Mouse (Mus musculus): Measurements from ENCODE around the gene Bin2. TPM values are rescaled to one million over a fixed set of nuclear protein-coding genes. Genes with fewer than 3 reads are reported as not detected.

Gene Bin2
- polyA plus RNA-seq, 1 experiment from 2014 or later = 16.2 TPM

DNA sequence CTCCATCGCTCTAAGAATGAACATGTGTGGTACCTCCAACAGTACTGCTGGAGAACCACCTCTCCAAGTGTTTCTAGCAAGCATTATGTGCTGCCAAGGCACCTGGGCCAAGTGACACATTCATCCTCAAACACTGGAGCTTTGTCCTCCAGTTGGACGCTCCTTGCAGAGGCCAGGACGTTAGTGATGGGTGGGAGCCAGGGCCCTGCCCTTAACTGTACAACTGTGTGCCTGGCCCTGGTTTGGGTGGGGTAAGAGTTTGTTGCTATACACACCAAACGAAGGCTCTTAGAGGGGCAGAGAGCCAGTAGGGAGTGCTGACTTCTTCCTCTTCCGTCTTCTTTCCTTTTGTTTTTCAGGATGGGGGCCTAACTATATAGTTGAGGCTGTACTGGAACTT, 31.1 kb upstream of the Bin2 start:
- WGBS (ENCODE audit: insufficient replicate concordance) = 60% methylated on average over 5 of the region's 5 CpGs
- no peak overlapping the region for H3K4me2 ChIP-seq (ENCODE audit: low read depth, low read length)
- no peaks in the 10 kb centered on the region for H3K36me3 ChIP-seq (replicated peaks; ENCODE audit: insufficient read depth, low read length)
- DNase-seq (no peak), ATAC-seq (no peak)
- H3K4me1 ChIP-seq (ENCODE audit: insufficient read depth) = peaks cover 3% of the 10 kb centered on the region; the same call in 1 of the 2 replicates
- no peak overlapping the region for H3K27ac ChIP-seq (ENCODE audit: low read depth)
- no peak overlapping the region for H3K4me3 ChIP-seq (ENCODE audit: low read depth, low read length)
- no peaks in the 10 kb centered on the region for H3K9me3 ChIP-seq (ENCODE audit: low read length)
- H3K27me3 ChIP-seq (ENCODE audit: insufficient read depth, low read length) = peaks cover 5% of the 10 kb centered on the region; the same call in 1 of the 2 replicates
- no peak overlapping the region for H3K9ac ChIP-seq (replicated peaks)
- TF ChIP-seq EP300 (IDR thresholded peaks at IDR 0.05; ENCODE audit: low read depth) (no peak), CTCF (IDR thresholded peaks at IDR 0.05; ENCODE audit: low read depth) (no peak)

DNA sequence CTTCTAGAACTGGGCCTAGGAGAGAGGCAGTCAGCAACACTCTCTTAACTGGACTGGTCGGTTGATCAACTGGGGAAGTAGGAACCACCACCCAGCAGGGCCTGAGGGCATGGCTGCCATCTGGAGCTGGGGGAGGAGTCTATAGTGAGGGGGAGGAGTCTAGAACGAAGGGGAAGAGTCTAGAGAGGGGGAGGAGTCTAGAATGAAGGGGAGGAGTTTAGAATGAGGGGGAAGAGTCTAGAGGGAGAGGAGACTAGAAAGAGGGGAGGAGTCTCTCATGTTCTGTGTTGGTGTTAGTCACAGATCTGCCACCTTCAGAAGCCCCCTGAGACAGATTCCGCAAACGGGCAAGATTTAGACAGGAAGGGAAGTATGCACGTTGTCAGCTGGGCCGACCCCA, 30.0 kb upstream of the Bin2 start:
- Histone ChIP-seq H3K9me3 (ENCODE audit: low read length) (no peaks in the 10 kb centered on the region), H3K4me3 (ENCODE audit: low read depth, low read length) (no peak overlapping the region), H3K9ac (replicated peaks) (no peak overlapping the region), H3K27me3 (ENCODE audit: insufficient read depth, low read length) (peaks cover 5% of the 10 kb centered on the region; the same call in 1 of the 2 replicates), H3K4me1 (ENCODE audit: insufficient read depth) (peaks cover 3% of the 10 kb centered on the region; the same call in 1 of the 2 replicates), H3K4me2 (ENCODE audit: low read depth, low read length) (no peak overlapping the region), H3K36me3 (replicated peaks; ENCODE audit: insufficient read depth, low read length) (no peaks in the 10 kb centered on the region), H3K27ac (ENCODE audit: low read depth) (no peak overlapping the region)
- ATAC-seq (peak; percentile 66), DNase-seq (peak; percentile 42)
- WGBS (ENCODE audit: insufficient replicate concordance) = 44% methylated on average over 6 of the region's 6 CpGs
- TF ChIP-seq CTCF (IDR thresholded peaks at IDR 0.05; ENCODE audit: low read depth) (no peak), EP300 (IDR thresholded peaks at IDR 0.05; ENCODE audit: low read depth) (no peak)

DNA sequence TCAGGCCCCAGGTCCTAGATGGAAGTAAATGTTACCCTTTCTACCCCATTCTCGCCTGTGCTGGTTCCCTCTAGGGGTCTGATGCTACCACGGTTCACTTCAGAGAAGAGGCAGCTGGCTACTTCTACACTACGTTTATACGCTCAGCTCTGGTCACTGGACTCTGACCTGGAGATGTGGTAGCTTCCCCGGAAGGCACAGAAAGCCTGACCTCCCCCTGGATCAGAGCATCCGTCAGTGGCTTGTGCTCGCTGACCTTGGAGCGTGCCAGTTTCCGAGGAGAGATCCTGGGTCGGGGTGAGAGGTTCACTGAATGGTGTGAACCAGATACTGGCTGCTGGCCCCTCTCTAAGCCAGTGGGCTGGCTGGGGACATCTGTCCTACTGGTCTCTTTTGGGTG, 28.7 kb upstream of the Bin2 start:
- no peak overlapping the region for H3K9ac ChIP-seq (replicated peaks)
- no peak for TF ChIP-seq EP300 (IDR thresholded peaks at IDR 0.05; ENCODE audit: low read depth)
- TF ChIP-seq CTCF (IDR thresholded peaks at IDR 0.05; ENCODE audit: low read depth) = no peak
- ATAC-seq (no peak), DNase-seq (no peak)
- H3K27ac ChIP-seq (ENCODE audit: low read depth) = no peak overlapping the region
- no peak overlapping the region for H3K4me3 ChIP-seq (ENCODE audit: low read depth, low read length)
- no peaks in the 10 kb centered on the region for H3K36me3 ChIP-seq (replicated peaks; ENCODE audit: insufficient read depth, low read length)
- 65% methylated on average over 10 of the region's 10 CpGs for WGBS (ENCODE audit: insufficient replicate concordance)
- no peak overlapping the region for H3K4me2 ChIP-seq (ENCODE audit: low read depth, low read length)
- peaks cover 3% of the 10 kb centered on the region; the same call in 1 of the 2 replicates for H3K4me1 ChIP-seq (ENCODE audit: insufficient read depth)
- no peaks in the 10 kb centered on the region for H3K27me3 ChIP-seq (ENCODE audit: insufficient read depth, low read length)
- H3K9me3 ChIP-seq (ENCODE audit: low read length) = no peaks in the 10 kb centered on the region

DNA sequence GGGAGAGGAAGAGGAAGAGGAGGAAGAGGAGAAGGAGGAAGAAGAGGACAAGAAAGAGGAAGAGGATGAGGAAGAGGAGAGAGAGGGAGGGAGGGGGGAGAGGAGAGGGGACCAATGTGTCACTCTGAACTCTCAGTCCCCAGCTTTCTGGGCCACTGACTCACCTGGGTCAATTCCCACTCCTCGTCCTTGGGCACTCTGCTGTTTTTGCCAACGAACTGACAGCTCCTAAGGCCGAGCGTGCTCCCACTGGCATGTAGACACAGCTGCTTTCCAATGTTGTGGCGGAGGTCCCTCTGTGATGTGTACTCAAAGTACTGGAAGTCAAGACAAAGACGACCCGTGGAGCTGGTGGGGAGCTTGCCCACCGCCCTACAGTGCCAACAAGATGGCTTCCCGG, 25.1 kb upstream of the Bin2 start:
- DNase-seq (no peak), ATAC-seq (no peak)
- no peak for TF ChIP-seq CTCF (IDR thresholded peaks at IDR 0.05; ENCODE audit: low read depth)
- TF ChIP-seq EP300 (IDR thresholded peaks at IDR 0.05; ENCODE audit: low read depth) = no peak
- 83% methylated on average over 9 of the region's 9 CpGs for WGBS (ENCODE audit: insufficient replicate concordance)
- Histone ChIP-seq H3K36me3 (replicated peaks; ENCODE audit: insufficient read depth, low read length) (no peaks in the 10 kb centered on the region), H3K4me3 (ENCODE audit: low read depth, low read length) (no peak overlapping the region), H3K9ac (replicated peaks) (no peak overlapping the region), H3K27ac (ENCODE audit: low read depth) (no peak overlapping the region), H3K4me2 (ENCODE audit: low read depth, low read length) (no peak overlapping the region), H3K9me3 (ENCODE audit: low read length) (0 out of 2 replicates have a peak, but pooled peaks cover 4% of the 10 kb centered on the region), H3K27me3 (ENCODE audit: insufficient read depth, low read length) (no peaks in the 10 kb centered on the region), H3K4me1 (ENCODE audit: insufficient read depth) (no peaks in the 10 kb centered on the region)

DNA sequence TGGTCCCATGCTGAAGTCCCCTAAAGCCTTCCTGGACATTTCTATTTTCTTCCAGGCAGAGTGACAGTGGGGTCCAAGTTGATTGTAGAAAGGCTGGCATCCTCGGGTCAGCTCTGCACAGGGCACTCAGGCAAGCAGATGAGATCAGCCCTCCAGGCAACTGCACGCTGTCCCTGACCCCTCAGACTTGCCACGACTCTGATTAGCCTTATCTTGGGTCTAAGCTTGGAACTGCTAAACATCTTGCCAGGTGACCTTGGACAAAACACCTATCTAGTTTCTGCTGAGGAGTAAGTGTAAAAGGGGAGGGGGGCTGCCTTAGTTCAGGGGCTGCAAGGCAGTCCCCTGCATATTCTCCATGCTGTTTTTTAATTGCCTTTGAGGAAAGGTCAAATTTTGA, 22.6 kb upstream of the Bin2 start:
- no peaks in the 10 kb centered on the region for H3K36me3 ChIP-seq (replicated peaks; ENCODE audit: insufficient read depth, low read length)
- 49% methylated on average over 3 of the region's 3 CpGs for WGBS (ENCODE audit: insufficient replicate concordance)
- no peak overlapping the region for H3K4me2 ChIP-seq (ENCODE audit: low read depth, low read length)
- H3K9me3 ChIP-seq (ENCODE audit: low read length) = 0 out of 2 replicates have a peak, but pooled peaks cover 4% of the 10 kb centered on the region
- TF ChIP-seq CTCF (IDR thresholded peaks at IDR 0.05; ENCODE audit: low read depth) = no peak
- no peak for TF ChIP-seq EP300 (IDR thresholded peaks at IDR 0.05; ENCODE audit: low read depth)
- H3K4me3 ChIP-seq (ENCODE audit: low read depth, low read length) = no peak overlapping the region
- ATAC-seq (no peak), DNase-seq (no peak)
- peaks cover 8% of the 10 kb centered on the region for H3K4me1 ChIP-seq (ENCODE audit: insufficient read depth)
- H3K9ac ChIP-seq (replicated peaks) = no peak overlapping the region
- no peaks in the 10 kb centered on the region for H3K27me3 ChIP-seq (ENCODE audit: insufficient read depth, low read length)
- H3K27ac ChIP-seq (ENCODE audit: low read depth) = no peak overlapping the region

DNA sequence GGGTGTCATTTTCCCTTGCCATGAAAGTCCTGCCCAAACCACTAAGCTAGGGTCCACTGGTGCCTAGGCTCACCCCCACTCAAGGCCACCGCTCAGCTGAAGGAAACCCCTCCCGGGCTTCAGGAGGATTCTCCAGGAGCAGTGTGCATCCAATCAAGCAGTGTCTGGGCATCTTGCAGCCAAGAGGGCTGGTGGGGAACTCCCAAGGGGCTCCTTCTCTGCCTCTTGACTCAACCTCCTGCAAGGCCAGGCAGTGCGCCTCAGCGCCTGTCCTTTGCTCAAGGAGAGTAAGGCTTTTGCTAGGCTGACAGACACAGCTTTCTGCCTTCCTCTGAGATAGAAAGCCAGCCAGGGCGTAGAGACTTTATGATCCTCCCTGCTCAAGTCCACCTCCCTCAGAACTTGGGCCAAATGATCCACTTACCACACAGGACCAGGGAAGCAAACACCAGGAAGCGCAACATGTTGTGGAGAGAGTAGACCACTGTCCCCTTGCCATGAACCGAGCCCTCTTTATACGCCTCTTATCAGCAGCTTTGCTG, 18.1 kb upstream of the Bin2 start, which contains the start of gene Cela1:
Gene Cela1 (minus strand): TSS at position 492 of the 542 bp plus-strand sequence.
- H3K9me3 ChIP-seq (ENCODE audit: low read length) = 0 out of 2 replicates have a peak, but pooled peaks cover 4% of the 10 kb centered on the region
- H3K36me3 ChIP-seq (replicated peaks; ENCODE audit: insufficient read depth, low read length) = no peaks in the 10 kb centered on the region
- DNase-seq (no peak), ATAC-seq (no peak)
- no peaks in the 10 kb centered on the region for H3K27me3 ChIP-seq (ENCODE audit: insufficient read depth, low read length)
- WGBS (ENCODE audit: insufficient replicate concordance) = 61% methylated on average over 8 of the region's 8 CpGs
- peak within 1 kb of the TSS; percentile 36 for H3K4me3 ChIP-seq (ENCODE audit: low read depth, low read length)
- H3K4me2 ChIP-seq (ENCODE audit: low read depth, low read length) = peak within 1 kb of the TSS; percentile 64
- peak within 1 kb of the TSS; percentile 47; the same call in 1 of the 2 replicates for H3K9ac ChIP-seq (replicated peaks)
- H3K27ac ChIP-seq (ENCODE audit: low read depth) = peak within 1 kb of the TSS; percentile 52; the same call in 1 of the 2 replicates
- H3K4me1 ChIP-seq (ENCODE audit: insufficient read depth) = peaks cover 16% of the 10 kb centered on the region
- TF ChIP-seq CTCF (IDR thresholded peaks at IDR 0.05; ENCODE audit: low read depth) = no peak
- TF ChIP-seq EP300 (IDR thresholded peaks at IDR 0.05; ENCODE audit: low read depth) = no peak
